Mouse (Mus musculus) CH12.LX (cell line): ENCODE measurements around the gene Plin2.

Source experiments
- CTCF ChIP-seq, 2 experiments: IDR thresholded peaks in 1 of 2; conservative IDR thresholded peaks in 1 of 2; 2 replicates each; pipeline ENCODE4 v1.5.1; 2011 to 2012; ENCODE audit warnings: low read depth in 2 of 2, low read length in 2 of 2, improper control_type of control experiment in 1 of 2, inconsistent platforms in 1 of 2, mild to moderate bottlenecking in 1 of 2, moderate library complexity in 1 of 2
- MAX ChIP-seq: IDR thresholded peaks from 2 replicates; pipeline ENCODE4 v1.6.1; 2011; ENCODE audit warnings: low read length, improper control_type of control experiment
- MXI1 ChIP-seq: IDR thresholded peaks from 2 replicates; pipeline ENCODE4 v1.6.1; 2011; ENCODE audit warnings: mild to moderate bottlenecking, low read depth, low read length, improper control_type of control experiment
- POLR2A ChIP-seq: IDR thresholded peaks from 2 replicates; pipeline ENCODE4 v1.6.1; 2011; ENCODE audit warnings: low read depth, mild to moderate bottlenecking, improper control_type of control experiment, low read length
- POLR2AphosphoS2 ChIP-seq: IDR thresholded peaks from 2 replicates; pipeline ENCODE4 v1.6.1; 2011; ENCODE audit warnings: low read depth, low read length, improper control_type of control experiment
- SMC3 ChIP-seq: IDR thresholded peaks from 2 replicates; pipeline ENCODE4 v1.6.1; 2011; ENCODE audit warnings: low read depth, low read length, improper control_type of control experiment
- USF1 ChIP-seq: IDR thresholded peaks from 2 replicates; pipeline ENCODE4 v1.6.1; 2014; ENCODE audit warnings: low read depth, mild to moderate bottlenecking, inconsistent platforms, low read length, improper control_type of control experiment

GRCm38 (mm10) chr4:86671803-86672202, 1.9 kb upstream of the Plin2 start:
- TF ChIP-seq POLR2AphosphoS2 (no peak), POLR2A (no peak), MAX (no peak), USF1 (no peak), SMC3 (no peak), CTCF (conservative IDR thresholded peaks at IDR 0.05 in 1 of 2, IDR thresholded peaks at IDR 0.05 in 1 of 2; ENCODE audit: low read depth in 2 of 2, low read length in 2 of 2) (no peak), MXI1 (no peak)
